Comparison of ENCODE assay signal across 8 mouse cellular contexts in genomic region chr3:95666124-95666844, GRCm38 (mm10). TPM values are rescaled to one million over a fixed set of nuclear protein-coding genes. Genes with fewer than 3 reads are reported as not detected.
DNase-seq lines count a peak whose midpoint lies in the region; ATAC-seq and TF ChIP-seq lines count a peak whose summit lies in the region.

No protein-coding gene starts in this region.

- no peak for TF ChIP-seq POLR2A in kidney, adult 2 months (IDR thresholded peaks at IDR 0.05; ENCODE audit: low read depth, low read length)

- WGBS in kidney, adult 2 months, result 23% methylated on average over 6 of the region's 6 CpGs
- WGBS in kidney, embryonic 14.5 days, result 32% methylated on average over 6 of the region's 6 CpGs

- H3K4me3 ChIP-seq in kidney, adult 2 months (ENCODE audit: insufficient read depth, low read depth, low read length), result no peak overlapping the region
- H3K4me3 ChIP-seq in kidney, embryonic 14.5 days (ENCODE audit: low read length), result no peak overlapping the region

- no peaks in the 10 kb centered on the region for H3K9me3 ChIP-seq in kidney, embryonic 14.5 days (ENCODE audit: control insufficient read depth, low read length)

- no peak for TF ChIP-seq CTCF in kidney, adult 2 months (conservative IDR thresholded peaks at IDR 0.05; ENCODE audit: insufficient read depth, insufficient read length, low read depth, low read length)

- ATAC-seq in kidney, embryonic 14.5 days (ENCODE audit: low FRiP score, low TSS enrichment), result no peak

- no peak overlapping the region for H3K4me2 ChIP-seq in kidney, embryonic 14.5 days (replicated peaks; ENCODE audit: low read depth, low read length)

- no peaks in the 10 kb centered on the region for H3K27me3 ChIP-seq in kidney, adult 2 months (replicated peaks; ENCODE audit: control insufficient read depth, insufficient read depth, low read length)
- H3K27me3 ChIP-seq in kidney, embryonic 14.5 days (ENCODE audit: control insufficient read depth, insufficient read depth, low read length), result no peaks in the 10 kb centered on the region

- H3K9ac ChIP-seq in kidney, embryonic 14.5 days (ENCODE audit: low read depth, low read length), result no peak overlapping the region

- H3K4me1 ChIP-seq in kidney, adult 2 months (ENCODE audit: control insufficient read depth, insufficient read depth, low read length), result peaks cover 67% of the 10 kb centered on the region
- peaks cover 42% of the 10 kb centered on the region for H3K4me1 ChIP-seq in kidney, embryonic 14.5 days (ENCODE audit: control insufficient read depth, insufficient read depth, low read length)

- H3K27ac ChIP-seq in kidney, adult 2 months (ENCODE audit: insufficient read depth, low read depth, low read length), result peak overlapping the region; percentile 11
- H3K27ac ChIP-seq in kidney, embryonic 14.5 days (ENCODE audit: low read depth, low read length), result no peak overlapping the region; the same call in 1 of the 2 replicates

- peak; percentile 70 for DNase-seq in kidney, adult 2 months
- peak; percentile 84 to 90 for DNase-seq in adrenal gland, postnatal 36 days
- DNase-seq in induced T-regulatory cell, adult 2 months (ENCODE audit: low read depth), result peak; percentile 91
- peak; percentile 81 for DNase-seq in lung, postnatal 14 days
- peak; percentile 69 to 76 for DNase-seq in urinary bladder, postnatal 36 days (ENCODE audit: low spot score in 2 of 2)
- no peak for DNase-seq in cerebellum, adult 11 months
- DNase-seq in cerebellum, adult 9-10 months, result no peak

- H3K36me3 ChIP-seq in kidney, adult 2 months (ENCODE audit: control insufficient read depth, insufficient read depth, low read length), result peaks cover 8% of the 10 kb centered on the region
- H3K36me3 ChIP-seq in kidney, embryonic 14.5 days (ENCODE audit: control insufficient read depth, insufficient read depth, low read length), result peaks cover 47% of the 10 kb centered on the region

RNA-seq across cellular contexts. Expression of gene Mcl1, which starts 7.7 kb away (rescaled TPM):
- polyA plus RNA-seq in kidney, adult 2 months (2012; rRNA removed), result 31.9 and 43.0 TPM in 2 replicates
- 47.4 and 76.1 TPM in 2 replicates for polyA plus RNA-seq in kidney, embryonic 14.5 days (2014; fragmentation: Nextera tagmentation; extraction: Ambion mirVana)
- 100 to 1,000 TPM; 199 to 227 TPM for total RNA-seq in adrenal gland, postnatal 36 days (2021)

RNA-seq across cellular contexts. Expression of gene Adamtsl4, which starts 21.4 kb away (rescaled TPM):
- 5.2 and 6.0 TPM in 2 replicates for polyA plus RNA-seq in kidney, adult 2 months (2012; rRNA removed)
- polyA plus RNA-seq in kidney, embryonic 14.5 days (2014; fragmentation: Nextera tagmentation; extraction: Ambion mirVana), result 2.0 and 3.7 TPM in 2 replicates
- 10 to 100 TPM in 1 of 2 experiments, 1 to 10 TPM in 1; 6.5 to 11.1 TPM for total RNA-seq in adrenal gland, postnatal 36 days (2021)

RNA-seq across cellular contexts. Expression of gene Ensa, which starts 41.5 kb away (rescaled TPM):
- polyA plus RNA-seq in kidney, adult 2 months (2012; rRNA removed), result 9.9 and 13.2 TPM in 2 replicates
- 64.0 and 66.9 TPM in 2 replicates for polyA plus RNA-seq in kidney, embryonic 14.5 days (2014; fragmentation: Nextera tagmentation; extraction: Ambion mirVana)
- total RNA-seq in adrenal gland, postnatal 36 days (2021), result 100 to 1,000 TPM in 1 of 2 experiments, 10 to 100 TPM in 1; 83.6 to 107 TPM

Comparison
In these comparisons a context has a peak if more than half of its experiments do, and no peak if none do; other contexts are left out.
1. DNase-seq: peak in kidney, adult 2 months (single experiment), adrenal gland, postnatal 36 days (2 of 2), induced T-regulatory cell, adult 2 months (single experiment), lung, postnatal 14 days (single experiment) and urinary bladder, postnatal 36 days (2 of 2); none in cerebellum, adult 11 months (single experiment) and cerebellum, adult 9-10 months (single experiment).